Mouse (Mus musculus) kidney, embryonic 16.5 days (tissue): Measurements from ENCODE around the gene Dusp8. TPM values are rescaled to one million over a fixed set of nuclear protein-coding genes. Genes with fewer than 3 reads are reported as not detected.
A peak's percentile ranks its signal among the peaks of the same experiment; 100 is the strongest.

Experiments
- ATAC-seq: fragments of 200-750 bp; cut with Nextera tagmentation; 2 replicates; pipeline ENCODE4 v1.8.0; 2017; ENCODE audit warnings: moderate TSS enrichment; ENCODE audit not compliant: low FRiP score, low TSS enrichment
- H3K27ac ChIP-seq: fragments of 300-500 bp; sonication (generic); 2 replicates; pipeline ENCODE4 v1.5.1; 2014; ENCODE audit warnings: low read length
- H3K27me3 ChIP-seq: fragments of 300-500 bp; sonication (generic); 2 replicates; pipeline ENCODE4 v1.6.1; 2014; ENCODE audit warnings: low read length, control low read depth, mixed read lengths; ENCODE audit not compliant: insufficient read depth
- H3K36me3 ChIP-seq: fragments of 300-500 bp; sonication (generic); 2 replicates; pipeline ENCODE4 v1.6.1; 2014; ENCODE audit warnings: low read length, control low read depth, mixed read lengths; ENCODE audit not compliant: insufficient read depth
- H3K4me1 ChIP-seq: fragments of 300-500 bp; sonication (generic); 2 replicates; pipeline ENCODE4 v1.6.1; 2014; ENCODE audit warnings: low read length, control low read depth, mixed read lengths; ENCODE audit not compliant: insufficient read depth
- H3K4me2 ChIP-seq: fragments of 300-500 bp; sonication (generic); replicated peaks from 2 replicates; pipeline ENCODE4 v1.6.1; 2014; ENCODE audit warnings: low read depth, low read length
- H3K4me3 ChIP-seq: fragments of 300-500 bp; sonication (generic); 2 replicates; pipeline ENCODE4 v1.5.1; 2014; ENCODE audit warnings: mild to moderate bottlenecking, low read length
- H3K9ac ChIP-seq: fragments of 300-500 bp; sonication (generic); replicated peaks from 2 replicates; pipeline ENCODE4 v1.6.1; 2014; ENCODE audit warnings: low read length
- H3K9me3 ChIP-seq: fragments of 300-500 bp; sonication (generic); 2 replicates; pipeline ENCODE4 v1.6.1; 2016; ENCODE audit warnings: low read length, control low read depth
- WGBS: fragments of 180-500 bp; shearing (Covaris S2); extraction: QIAGEN DNeasy Blood & Tissue Kit; methylation state at CpG from one replicate; pipeline ENCODE4 v1.1.7; 2014; 5-methylcytosine and 5-hydroxymethylcytosine counted together
- polyA plus RNA-seq: library from polyadenylated mRNA; unstranded; fragments of >200 nt; fragmentation: Nextera tagmentation; extraction: Ambion mirVana; gene quantifications from 2 replicates; pipeline ENCODE4 v1.2.1, GENCODE M21; 2015

Gene Dusp8
- polyA plus RNA-seq, 1 experiment from 2014 or later: 2.4 TPM

DNA sequence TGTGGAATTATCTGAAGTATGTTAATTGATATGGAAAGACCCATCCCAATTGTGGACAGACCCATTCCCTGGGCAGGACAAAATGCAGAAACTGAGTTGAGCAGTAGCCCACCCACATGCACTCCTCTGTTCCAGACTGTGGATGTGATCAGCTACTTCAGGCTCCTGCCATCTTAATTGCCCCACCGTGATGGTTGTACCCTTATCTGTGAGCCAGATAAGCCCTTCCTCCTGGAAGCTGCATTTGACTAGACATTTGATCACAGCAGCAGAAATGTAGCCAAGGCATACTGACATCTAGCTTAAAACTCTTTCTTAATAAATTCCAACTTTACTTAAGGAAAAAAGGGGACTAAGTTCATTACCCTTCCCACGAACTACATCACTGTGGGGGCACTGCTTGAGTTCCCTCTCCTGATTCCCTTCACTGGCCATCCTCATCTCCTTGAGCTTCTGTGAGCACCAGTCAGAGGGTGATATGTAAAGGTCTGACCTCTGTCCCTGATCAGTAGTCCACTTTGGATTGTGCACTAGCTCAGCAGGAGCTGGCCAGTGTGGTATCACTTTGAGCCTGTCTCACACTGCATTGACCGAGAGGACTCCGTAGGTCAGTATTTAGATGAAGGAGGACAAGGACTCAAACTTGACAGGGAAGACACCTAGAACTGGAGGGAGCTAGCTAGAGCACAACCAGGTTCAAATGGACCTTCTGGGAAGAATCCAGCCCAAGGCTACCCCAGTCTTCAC is 9.3 kb downstream of the Dusp8 start:
- no peaks in the 10 kb centered on the region for H3K36me3 ChIP-seq
- no peak overlapping the region for H3K9ac ChIP-seq
- ATAC-seq: no peak
- H3K4me3 ChIP-seq: no peak overlapping the region
- peaks cover 28% of the 10 kb centered on the region for H3K27me3 ChIP-seq
- H3K4me2 ChIP-seq: no peak overlapping the region
- WGBS: 85% methylated on average over 4 of the region's 4 CpGs
- H3K9me3 ChIP-seq: no peaks in the 10 kb centered on the region
- no peak overlapping the region for H3K27ac ChIP-seq
- H3K4me1 ChIP-seq: peaks cover 22% of the 10 kb centered on the region

- ATAC-seq: no peak
- H3K4me1 ChIP-seq: peaks cover 22% of the 10 kb centered on the region
- H3K9ac ChIP-seq: no peak overlapping the region
- WGBS: 52% methylated on average over 3 of the region's 3 CpGs
- H3K4me3 ChIP-seq: no peak overlapping the region
- H3K27ac ChIP-seq: no peak overlapping the region
- H3K9me3 ChIP-seq: no peaks in the 10 kb centered on the region
- H3K4me2 ChIP-seq: no peak overlapping the region
- no peaks in the 10 kb centered on the region for H3K36me3 ChIP-seq
- peaks cover 39% of the 10 kb centered on the region for H3K27me3 ChIP-seq
Observed at GRCm38 (mm10) chr7:142084820-142085219, 10.8 kb downstream of the Dusp8 start.

DNA sequence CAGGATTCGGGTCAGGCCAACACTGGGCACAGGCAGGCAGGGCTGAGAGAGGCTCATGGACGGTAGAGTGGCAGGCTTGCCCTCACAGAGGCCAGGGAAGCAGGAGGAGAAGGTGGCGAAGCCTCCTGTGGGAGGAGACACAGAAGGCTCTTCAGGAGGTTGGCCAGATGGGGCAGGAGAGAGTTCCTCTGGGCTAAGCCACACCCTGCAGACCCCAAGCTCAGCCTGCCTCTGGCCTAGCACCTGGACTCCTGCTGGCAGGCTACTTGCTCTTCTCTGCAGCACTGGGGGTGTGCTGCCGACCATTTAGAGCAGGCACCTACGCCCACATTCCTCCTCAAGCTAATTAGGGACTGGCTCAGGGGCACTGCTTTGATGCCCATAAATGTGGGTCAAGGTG is 11.2 kb downstream of the Dusp8 start:
- Histone ChIP-seq H3K9me3 (no peaks in the 10 kb centered on the region), H3K4me3 (no peak overlapping the region), H3K9ac (no peak overlapping the region), H3K27me3 (peaks cover 39% of the 10 kb centered on the region), H3K27ac (no peak overlapping the region), H3K4me2 (no peak overlapping the region), H3K36me3 (no peaks in the 10 kb centered on the region), H3K4me1 (peaks cover 22% of the 10 kb centered on the region)
- ATAC-seq: 0 out of 2 replicates have a peak, but pooled peaks have one; percentile 22
- WGBS: 26% methylated on average over 5 of the region's 5 CpGs

GRCm38 (mm10) chr7:142083588-142084317 is 11.9 kb downstream of the Dusp8 start:
- ATAC-seq: no peak

GRCm38 (mm10) chr7:142082607-142083006 is 13.0 kb downstream of the Dusp8 start:
- H3K9ac ChIP-seq: peak overlapping the region; percentile 55
- WGBS: 32% methylated on average over 16 of the region's 16 CpGs
- no peak for ATAC-seq
- H3K4me1 ChIP-seq: peaks cover 13% of the 10 kb centered on the region; the same call in 1 of the 2 replicates
- peaks cover 39% of the 10 kb centered on the region for H3K27me3 ChIP-seq
- H3K4me3 ChIP-seq: peak overlapping the region; percentile 44
- H3K36me3 ChIP-seq: no peaks in the 10 kb centered on the region
- H3K4me2 ChIP-seq: peak overlapping the region; percentile 61
- no peaks in the 10 kb centered on the region for H3K9me3 ChIP-seq
- no peak overlapping the region for H3K27ac ChIP-seq

More at GRCm38 (mm10) chr7:142083588-142084317, 11.9 kb downstream of the Dusp8 start:
- Histone ChIP-seq H3K36me3 (no peaks in the 10 kb centered on the region), H3K4me2 (no peak overlapping the region), H3K4me1 (peaks cover 16% of the 10 kb centered on the region), H3K27ac (no peak overlapping the region), H3K9ac (no peak overlapping the region), H3K4me3 (no peak overlapping the region), H3K9me3 (no peaks in the 10 kb centered on the region), H3K27me3 (peaks cover 39% of the 10 kb centered on the region)
- 25% methylated on average over 12 of the region's 12 CpGs for WGBS

DNA sequence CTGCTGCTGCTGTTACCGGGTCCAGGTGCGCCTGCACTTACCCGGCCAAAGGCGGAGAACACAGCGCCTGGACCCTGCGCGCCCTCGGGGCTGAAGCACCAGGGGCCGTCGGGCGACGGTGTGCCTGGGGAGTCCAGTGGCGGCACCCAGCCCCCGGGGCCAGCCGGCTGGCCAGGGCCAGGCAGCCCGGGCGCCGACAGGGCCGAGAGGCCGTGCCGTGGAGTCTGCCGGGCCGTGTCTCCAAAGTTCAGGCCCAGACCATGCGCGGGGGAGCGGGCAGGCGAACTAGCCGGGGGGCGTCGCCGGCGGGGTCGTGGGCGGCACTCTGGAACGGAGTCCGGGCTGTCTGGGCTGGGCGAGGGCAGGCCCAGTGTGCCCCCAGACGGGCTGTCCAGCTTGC is 13.5 kb downstream of the Dusp8 start:
- 6% methylated on average over 36 of the region's 38 CpGs for WGBS
- peak overlapping the region; percentile 55 for H3K9ac ChIP-seq

DNA sequence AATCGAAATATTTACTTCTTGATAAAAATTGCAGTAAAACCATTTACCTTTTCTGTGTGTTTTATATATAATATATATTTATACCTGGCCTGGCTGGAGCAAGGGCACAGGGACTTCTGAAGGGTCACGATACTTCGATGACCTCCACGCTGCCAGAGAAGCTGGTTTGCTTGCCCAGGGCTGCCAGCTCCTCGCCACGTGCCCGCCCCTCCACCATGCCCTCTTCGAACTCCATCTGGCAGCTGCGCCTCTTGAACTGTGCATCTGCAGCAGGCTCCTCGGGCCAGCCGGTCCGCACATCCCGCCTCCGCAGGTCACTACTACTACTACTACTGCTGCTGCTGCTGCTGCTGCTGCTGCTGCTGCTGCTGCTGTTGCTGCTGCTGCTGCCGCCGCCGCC is 13.9 kb downstream of the Dusp8 start:
- H3K4me2 ChIP-seq: peak overlapping the region; percentile 61
- H3K27me3 ChIP-seq: peaks cover 39% of the 10 kb centered on the region
- peaks cover 13% of the 10 kb centered on the region; the same call in 1 of the 2 replicates for H3K4me1 ChIP-seq
- H3K36me3 ChIP-seq: no peaks in the 10 kb centered on the region
- H3K27ac ChIP-seq: no peak overlapping the region
- H3K4me3 ChIP-seq: peak overlapping the region; percentile 44
- H3K9ac ChIP-seq: no peak overlapping the region
- ATAC-seq: no peak
- WGBS: 31% methylated on average over 15 of the region's 17 CpGs
- no peaks in the 10 kb centered on the region for H3K9me3 ChIP-seq

More for the DNA sequence above, 13.5 kb downstream of the Dusp8 start:
- H3K36me3 ChIP-seq: no peaks in the 10 kb centered on the region
- H3K4me1 ChIP-seq: peaks cover 13% of the 10 kb centered on the region; the same call in 1 of the 2 replicates
- H3K27ac ChIP-seq: no peak overlapping the region
- H3K4me2 ChIP-seq: peak overlapping the region; percentile 61
- H3K27me3 ChIP-seq: peaks cover 39% of the 10 kb centered on the region
- no peaks in the 10 kb centered on the region for H3K9me3 ChIP-seq
- ATAC-seq: 0 out of 2 replicates have a peak, but pooled peaks have one; percentile 16
- peak overlapping the region; percentile 44 for H3K4me3 ChIP-seq

DNA sequence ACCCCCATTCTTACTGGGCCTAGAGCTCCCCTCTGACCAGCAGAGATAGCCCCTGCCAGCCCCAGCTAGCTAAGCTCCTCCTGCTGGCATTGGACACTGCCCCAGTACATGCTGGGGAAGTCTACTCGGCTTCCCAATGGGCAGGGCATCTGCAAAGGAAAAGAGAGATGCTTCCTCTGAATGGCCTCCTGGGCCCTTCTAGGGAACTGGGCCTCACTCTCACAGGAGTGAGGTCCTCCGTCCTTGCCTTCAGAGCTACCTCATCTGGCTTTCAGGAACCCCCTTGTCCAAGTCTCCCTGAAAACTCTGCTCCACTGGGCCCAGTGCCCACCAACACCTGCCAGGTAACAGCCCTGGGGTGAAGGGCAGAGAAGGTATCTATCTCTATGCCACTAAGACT is 14.8 kb downstream of the Dusp8 start:
- WGBS: 79% methylated on average over 2 of the region's 2 CpGs
- Histone ChIP-seq H3K9me3 (no peaks in the 10 kb centered on the region), H3K27ac (no peak overlapping the region), H3K4me2 (no peak overlapping the region), H3K9ac (no peak overlapping the region), H3K4me1 (peaks cover 13% of the 10 kb centered on the region; the same call in 1 of the 2 replicates), H3K27me3 (peaks cover 39% of the 10 kb centered on the region), H3K36me3 (no peaks in the 10 kb centered on the region), H3K4me3 (no peak overlapping the region)
- no peak for ATAC-seq

GRCm38 (mm10) chr7:142079365-142079764 is 16.3 kb downstream of the Dusp8 start:
- H3K27me3 ChIP-seq: peaks cover 39% of the 10 kb centered on the region
- WGBS: 49% methylated on average over 5 of the region's 5 CpGs
- H3K36me3 ChIP-seq: no peaks in the 10 kb centered on the region
- no peaks in the 10 kb centered on the region for H3K9me3 ChIP-seq
- no peak overlapping the region for H3K4me2 ChIP-seq
- no peak overlapping the region for H3K9ac ChIP-seq
- H3K27ac ChIP-seq: no peak overlapping the region
- H3K4me1 ChIP-seq: peaks cover 13% of the 10 kb centered on the region; the same call in 1 of the 2 replicates
- no peak overlapping the region for H3K4me3 ChIP-seq
- no peak for ATAC-seq

DNA sequence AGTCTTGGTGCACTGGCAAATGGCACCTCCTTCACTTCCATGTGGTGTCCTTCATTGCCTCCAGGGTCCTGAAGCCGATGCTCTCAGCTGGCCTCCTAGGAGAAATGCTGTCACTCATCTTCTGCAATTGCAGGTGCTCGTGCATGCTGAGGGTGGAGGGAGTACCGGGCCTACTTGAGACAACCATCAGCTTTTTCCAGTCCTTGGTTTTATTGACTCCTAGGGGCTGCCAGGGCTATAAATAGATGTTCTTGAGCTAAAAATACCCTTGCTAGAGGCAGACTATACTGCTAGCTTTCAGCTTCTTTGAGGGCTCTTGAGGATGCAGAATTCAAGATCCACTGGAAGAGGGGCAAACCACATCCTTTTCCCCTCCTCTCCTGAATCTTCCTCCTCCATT is 18.5 kb downstream of the Dusp8 start:
- H3K27ac ChIP-seq: no peak overlapping the region
- H3K4me1 ChIP-seq: peaks cover 2% of the 10 kb centered on the region; the same call in 1 of the 2 replicates
- no peaks in the 10 kb centered on the region for H3K9me3 ChIP-seq
- no peaks in the 10 kb centered on the region for H3K36me3 ChIP-seq
- no peak overlapping the region for H3K4me3 ChIP-seq
- H3K27me3 ChIP-seq: peaks cover 18% of the 10 kb centered on the region
- no peak overlapping the region for H3K4me2 ChIP-seq
- ATAC-seq: no peak
- no peak overlapping the region for H3K9ac ChIP-seq
- 51% methylated on average over 3 of the region's 3 CpGs for WGBS
